Mouse (Mus musculus) MN1 (cell line): ENCODE results near the gene Oip5.
A peak's percentile ranks its signal among the peaks of the same experiment; 100 is the strongest.
"Not testable (repeated sequence)": the region's sequence is repeated elsewhere in the genome, so short reads cannot be mapped to it uniquely, and the experiment has no call there.

Source experiments
- DNase-seq: peaks from one replicate; pipeline ENCODE4 v3.0.0-alpha.2; 2016; ENCODE audit warnings: low spot score

Gene Oip5

DNA sequence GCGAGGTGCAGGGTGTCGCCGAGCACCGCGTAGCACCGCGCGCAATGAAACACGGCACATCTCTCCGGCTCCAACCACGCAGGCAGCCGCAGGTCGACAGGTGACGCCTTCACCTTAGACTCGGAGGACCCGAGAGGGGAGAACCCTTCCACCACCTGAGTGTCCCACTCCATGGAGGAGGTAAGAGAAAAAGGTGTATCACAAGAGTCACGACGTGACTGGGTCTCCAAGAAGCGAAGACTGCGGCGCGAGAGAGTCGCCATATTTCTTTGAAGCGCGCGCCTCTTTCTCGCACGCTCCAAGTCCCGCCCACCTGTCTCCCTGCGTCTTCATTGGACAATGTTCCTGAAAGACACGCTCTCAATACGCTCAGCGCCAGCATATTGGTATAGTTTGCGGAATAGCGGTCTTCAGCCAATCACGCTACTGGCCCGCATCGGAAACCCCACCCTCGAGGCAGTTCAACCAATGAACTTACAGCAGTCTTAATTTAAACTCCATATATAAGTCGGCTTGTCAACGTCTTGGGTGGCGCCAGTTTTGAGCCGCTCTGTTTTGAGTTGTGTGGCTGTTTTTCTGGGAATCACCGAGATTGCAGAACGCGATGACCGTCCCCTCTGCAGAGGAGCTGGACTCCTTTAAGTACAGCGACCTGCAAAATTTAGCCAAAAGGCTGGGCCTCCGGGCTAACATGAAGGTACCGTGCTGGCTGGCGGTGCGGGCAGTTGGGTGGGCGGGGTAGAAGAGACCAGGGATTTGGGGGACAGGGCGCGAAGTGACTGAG lies at the start of gene Oip5, which contains the start of gene Nusap1:
Oip5 (minus strand) TSS at position 271 of the 784 bp plus-strand sequence.
Nusap1 (plus strand) TSS at position 100 of the 784 bp plus-strand sequence.
- peak; percentile 97 for DNase-seq

DNA sequence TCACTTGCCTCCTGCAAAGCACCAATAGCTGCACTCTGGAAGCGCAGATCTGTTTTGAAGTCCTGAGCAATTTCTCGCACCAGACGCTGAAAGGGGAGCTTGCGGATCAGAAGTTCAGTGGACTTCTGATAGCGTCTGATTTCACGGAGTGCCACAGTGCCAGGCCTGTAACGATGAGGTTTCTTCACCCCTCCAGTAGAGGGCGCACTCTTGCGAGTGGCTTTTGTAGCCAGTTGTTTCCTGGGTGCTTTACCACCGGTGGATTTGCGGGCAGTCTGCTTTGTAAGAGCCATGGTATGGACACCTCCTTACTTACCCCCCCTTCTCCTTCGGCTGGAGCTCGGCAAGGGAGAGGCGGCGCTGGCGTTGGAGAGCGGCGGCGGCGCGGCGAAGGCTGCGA lies 47.5 kb upstream of the Oip5 start:
- not testable (repeated sequence) for DNase-seq

DNA sequence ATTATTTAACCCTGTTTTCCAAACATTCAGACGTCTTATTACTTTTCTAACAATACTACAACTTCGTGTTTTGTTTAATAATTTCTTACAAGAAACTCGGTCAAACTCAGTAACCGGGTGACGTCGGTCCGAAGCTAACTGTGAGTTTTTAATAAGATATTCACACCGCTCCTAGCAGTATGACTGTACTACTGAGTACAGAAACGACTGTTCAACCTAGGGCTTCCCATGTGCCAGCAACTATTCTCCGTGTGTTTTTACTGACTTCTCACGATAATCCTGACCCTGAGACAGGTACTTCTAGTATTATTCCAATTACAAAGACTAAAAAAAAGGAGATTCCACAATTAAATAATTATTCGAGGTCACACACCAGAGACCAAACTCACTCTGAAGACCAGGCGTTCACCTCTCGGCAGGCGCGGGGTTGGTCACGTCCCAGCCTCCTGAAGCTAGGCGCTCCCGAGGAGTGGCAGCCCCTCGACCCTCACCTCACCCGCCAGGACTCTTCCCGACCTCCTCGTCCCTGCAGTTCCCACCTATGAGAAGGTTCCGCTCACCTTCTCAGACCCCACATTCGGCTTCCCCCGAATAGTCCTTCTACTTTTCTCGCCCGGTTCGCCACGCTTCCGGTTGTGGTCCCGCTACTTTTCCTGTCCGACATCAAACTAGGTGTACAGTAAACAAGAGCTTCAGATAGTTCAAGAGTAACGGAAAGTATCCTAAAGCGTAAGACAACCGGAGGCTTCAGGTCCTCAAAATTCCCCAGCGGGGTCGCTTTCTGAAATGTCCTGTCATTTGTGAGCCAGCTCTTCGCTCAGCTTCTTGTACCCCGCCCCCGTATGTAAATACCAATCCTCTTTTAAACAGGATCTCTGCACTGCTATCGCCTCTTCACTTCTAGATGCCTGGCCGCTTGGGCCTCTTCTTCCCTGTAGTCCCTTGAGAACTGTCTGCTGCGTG lies 44.2 kb upstream of the Oip5 start, which contains the start of gene Ndufaf1:
Ndufaf1 (minus strand) TSS at position 608 of the 963 bp plus-strand sequence.
- peak; percentile 82 for DNase-seq

DNA sequence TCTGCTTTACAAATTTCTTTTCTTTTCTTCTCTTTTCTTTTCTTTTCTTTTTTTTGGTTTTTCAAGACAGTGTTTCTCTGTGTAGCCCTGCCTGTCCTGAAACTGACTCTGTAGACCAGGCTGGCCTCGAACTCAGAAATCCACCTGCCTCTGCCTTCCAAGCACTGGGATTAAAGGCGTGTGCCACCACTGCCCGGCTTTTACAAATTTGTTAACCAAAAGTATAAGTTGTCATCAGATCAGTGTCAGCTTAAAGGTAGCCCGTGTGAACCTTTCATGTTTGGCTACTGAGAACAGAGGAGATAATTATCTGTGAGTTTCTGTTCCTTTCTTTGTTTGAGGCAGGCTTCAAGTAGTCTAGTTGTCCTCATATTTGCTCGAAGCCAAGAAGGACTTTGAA lies 26.0 kb upstream of the Oip5 start:
- no peak for DNase-seq

DNA sequence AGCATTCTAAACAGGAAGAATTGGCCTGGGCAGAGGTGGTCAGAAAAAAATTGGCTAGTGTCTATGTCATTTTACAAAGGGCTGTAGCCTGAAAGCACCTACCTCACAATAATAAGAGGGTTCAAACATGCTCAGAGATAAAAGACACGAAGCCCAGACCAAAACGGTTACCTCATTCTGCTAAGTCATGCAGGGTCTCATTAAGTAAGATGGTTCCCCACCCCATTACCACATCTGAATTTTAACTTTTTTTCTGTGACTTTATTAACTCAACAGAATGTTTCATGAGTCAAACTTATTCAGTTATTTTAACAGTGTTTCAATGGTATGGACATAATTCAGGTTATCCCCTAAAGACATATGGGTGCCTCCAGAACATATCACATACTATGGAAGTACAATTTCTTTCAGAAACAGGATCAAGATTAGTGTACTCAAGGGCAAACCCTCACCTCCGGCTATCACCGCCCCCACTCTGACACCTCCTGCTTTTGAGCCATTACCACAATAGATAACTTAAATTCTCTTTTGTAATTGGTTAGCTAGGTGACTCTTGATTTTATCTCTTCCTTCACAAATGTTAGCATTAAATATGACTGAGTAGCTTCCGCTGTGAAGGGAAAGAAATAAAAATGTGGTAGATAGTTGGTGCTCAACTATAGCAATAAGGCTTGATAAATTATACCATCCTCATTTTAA lies 23.1 kb upstream of the Oip5 start:
- no peak for DNase-seq

DNA sequence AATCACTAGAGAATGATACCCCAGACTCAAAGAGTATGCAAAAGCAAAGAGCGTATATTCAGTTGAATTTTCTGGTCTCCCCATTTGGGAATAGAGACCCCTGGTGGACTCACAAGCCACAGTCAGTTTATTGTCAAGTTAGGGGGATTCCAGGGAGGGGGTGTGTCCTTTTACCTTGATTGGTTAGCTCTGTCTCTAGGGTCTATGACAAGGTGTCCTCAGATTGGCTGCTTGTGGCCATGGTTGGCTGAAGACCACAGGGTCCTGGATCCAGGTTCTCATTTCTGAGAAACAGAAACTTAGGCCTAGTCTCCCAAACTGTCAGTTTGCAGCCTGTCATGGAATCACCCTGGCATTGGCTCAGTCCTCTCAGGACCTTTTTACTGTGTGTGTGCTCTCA lies 18.5 kb upstream of the Oip5 start:
- no peak for DNase-seq

DNA sequence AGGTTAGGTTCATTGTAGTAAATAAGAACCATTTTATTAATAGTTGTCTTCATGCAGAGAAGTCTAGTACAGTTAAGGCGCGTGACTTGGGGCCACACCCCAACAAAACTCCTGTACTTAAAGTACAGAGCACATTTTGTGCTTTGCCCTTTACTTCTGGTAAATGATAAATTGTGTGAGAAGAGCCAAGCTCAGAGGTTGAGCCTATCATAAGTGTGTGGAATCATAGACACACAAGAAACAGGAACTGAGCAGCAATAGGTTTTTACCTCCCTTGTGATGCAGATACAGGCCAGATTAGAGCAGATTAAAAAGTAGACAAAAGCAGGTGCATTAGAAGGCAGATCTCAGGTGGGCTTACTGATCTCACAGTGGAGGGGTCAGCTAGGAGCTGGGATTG lies 3.0 kb upstream of the Oip5 start:
- DNase-seq, result no peak

DNA sequence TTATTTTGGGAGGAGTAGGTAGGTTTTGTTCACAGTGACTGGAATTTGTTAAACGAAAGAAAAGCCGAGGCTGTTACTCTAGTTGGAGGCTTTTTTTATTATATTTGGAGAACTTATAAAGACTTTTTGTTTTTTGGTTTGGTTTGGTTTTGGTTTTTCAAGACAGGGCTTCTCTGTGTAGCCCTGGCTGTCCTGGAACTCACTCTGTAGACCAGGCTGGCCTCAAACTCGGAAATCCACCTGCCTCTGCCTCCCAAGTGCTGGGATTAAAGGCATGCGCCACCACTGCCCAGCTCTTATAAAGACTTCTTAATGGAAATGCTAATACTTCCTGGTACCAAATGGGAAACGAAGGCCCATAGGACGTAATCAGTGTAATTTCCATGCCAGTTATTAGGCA lies 733 bp upstream of the Oip5 start:
- not testable (repeated sequence) for DNase-seq

DNA sequence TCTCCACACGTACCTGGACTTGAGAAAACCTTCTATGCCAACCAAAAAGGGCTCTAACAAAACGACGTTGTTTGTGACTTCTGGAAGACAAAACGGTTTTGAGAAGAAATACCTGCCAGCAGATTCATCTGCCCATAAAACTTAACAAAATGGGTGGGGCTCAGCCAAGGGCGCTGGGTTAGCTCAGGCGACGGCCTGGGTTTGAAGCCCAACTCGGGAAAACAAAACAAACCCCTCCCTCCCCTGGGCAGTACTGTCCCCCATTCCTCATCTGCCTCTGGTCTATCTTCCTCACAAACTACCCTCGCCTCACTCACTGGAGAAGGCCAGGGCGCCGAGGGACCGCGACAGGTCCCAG lies 449 bp downstream of the Oip5 start:
- DNase-seq, result peak; percentile 44

DNA sequence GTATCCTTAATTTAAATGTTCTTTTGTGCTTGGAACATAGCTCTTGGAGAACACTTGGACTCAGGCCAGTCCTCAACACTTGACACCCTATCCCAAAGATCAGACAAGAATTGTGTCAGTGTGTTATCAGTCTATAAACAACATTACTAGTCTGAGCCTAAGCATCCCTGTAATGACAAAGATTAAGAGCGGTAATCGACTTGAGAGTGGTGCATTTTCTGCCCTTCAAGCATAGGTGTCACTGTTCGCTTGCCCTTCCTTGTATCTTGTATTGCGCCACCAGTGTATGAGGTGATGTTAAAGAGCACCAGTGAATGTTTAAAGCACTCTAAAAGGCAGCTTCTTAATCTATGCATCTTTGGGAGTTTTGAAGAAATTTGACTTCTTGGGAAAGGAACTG lies 11.2 kb downstream of the Oip5 start:
- no peak for DNase-seq

DNA sequence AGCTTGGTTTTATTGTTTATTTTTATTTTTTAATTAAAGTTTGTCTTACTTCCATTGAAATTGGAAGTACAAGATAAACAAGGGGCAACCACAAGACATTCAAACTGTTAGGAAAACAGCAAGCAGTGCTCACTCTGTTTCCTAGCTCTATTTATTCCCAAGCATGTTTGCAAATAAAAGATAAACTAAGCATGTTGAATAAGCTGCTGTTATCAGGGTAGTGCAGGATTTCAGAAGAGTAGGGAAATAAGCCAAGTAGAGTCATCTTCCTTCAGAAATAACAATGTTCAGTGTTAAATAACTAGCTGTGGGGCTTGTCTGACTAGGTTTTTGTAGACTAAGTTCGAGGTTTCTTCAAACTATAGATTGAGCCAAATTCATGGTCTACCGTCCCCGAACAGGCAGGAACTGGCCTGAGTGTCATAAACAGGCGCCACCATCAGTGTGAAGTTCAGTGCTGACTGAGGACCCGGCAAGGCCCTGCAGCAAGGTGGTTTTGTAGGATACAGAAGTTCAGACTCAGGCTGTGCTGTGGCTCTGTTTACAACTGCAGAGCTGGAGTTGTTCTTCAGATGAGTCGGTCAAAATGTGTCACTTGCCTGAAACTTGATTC lies 12.8 kb downstream of the Oip5 start:
- DNase-seq, result no peak

DNA sequence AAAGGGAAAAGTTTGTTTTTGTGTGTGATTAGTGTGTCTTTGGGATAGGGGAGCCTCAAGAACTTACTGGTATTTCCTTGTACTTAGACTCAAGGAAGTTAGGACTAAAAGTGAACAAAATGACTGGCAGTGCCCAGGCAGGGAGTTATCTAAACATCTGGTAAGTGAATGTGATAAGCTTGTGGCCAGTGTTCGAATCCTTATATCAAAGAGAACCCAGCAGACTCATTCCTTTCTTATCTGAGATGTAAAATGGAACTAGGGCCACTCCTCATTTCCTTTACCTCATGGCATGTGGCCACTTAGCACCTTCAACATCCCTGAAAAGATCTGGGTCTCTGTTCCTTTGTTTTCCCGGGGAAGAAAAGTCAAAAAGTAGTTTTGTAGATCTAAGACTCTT lies 14.4 kb downstream of the Oip5 start:
- DNase-seq, result no peak

DNA sequence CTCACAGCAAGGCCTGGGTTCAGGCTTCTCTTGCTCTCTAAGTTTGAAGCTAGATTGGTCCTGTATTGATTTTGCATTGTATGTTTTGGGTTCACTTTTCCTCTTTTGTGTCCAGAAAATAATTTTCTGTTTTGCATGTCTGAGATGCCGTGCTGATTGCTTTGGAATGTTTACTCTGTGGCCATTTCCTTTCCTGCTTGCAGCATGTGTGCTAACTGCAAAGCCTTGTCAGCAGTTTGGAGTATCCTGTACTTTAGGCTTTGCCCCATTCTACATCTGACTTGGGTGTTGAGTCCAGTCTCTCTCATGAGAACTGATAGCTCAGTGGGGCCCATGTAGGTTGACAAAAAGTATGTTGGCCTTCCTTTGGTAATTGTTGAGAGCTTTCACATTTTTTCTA lies 15.8 kb downstream of the Oip5 start:
- no peak for DNase-seq

DNA sequence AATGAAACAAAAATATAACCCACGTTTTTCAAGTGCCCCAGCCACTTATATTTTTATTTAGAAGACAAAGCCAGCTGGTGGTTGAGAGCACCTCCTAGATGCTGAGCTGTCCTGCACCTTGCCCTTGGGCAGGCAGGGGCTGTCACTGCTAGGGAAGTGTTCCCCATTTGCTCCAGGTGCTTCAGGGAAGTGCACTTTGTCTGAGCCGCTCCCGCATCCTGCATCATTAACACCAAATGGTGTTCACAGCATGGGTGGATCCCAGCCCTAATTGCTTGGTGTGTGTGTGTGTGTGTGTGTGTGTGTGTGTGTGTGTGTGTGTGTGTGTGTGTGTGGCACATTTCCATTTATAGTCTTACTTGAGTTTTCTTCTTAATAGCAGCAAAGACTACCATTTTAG lies 16.7 kb downstream of the Oip5 start:
- DNase-seq, result not testable (repeated sequence)

DNA sequence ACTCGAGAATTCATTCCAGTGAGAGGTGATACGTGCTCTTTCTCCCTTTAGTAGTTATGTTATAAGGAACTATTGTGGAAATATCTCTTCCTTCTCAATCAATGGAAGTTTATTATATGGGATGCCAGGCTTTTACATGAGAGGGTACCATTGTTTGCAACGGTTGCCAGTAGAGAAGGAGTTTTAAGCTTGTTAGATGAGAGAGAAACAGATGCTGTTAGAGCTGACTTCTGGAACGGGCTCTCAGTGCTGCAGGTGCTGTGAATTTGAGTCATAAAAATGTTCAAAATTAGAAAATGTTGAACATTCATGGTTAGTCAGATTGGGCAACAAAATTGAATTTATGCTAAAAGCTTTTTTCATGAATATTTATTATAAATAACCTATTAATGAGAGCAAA lies 17.2 kb downstream of the Oip5 start:
- no peak for DNase-seq

DNA sequence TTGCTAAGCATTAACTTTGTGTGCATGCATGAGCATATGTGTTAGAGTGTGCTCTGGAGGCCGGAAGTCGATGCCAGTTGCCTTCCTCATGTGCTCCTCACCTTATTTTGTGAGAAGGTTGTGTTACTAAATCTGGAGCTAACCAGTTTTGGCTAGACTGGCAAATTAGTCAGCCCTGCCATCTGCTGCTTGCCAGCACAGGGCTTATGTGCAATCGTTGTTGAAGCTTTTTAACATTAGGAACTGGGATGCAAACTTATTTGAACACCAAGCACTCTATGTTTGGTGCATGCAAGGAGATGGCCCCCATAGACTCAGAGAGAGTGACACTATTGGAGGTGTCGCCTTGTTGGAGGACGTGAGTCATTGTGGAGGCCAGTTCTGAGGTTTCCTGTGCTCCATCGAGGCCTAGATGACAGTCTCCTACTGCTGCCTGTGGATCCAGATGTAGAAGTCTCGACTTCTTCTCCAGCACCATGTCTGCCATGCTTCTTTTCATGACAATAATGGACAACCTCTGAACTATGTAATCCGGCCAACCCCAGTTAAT lies 21.4 kb downstream of the Oip5 start:
- peak; percentile 16 for DNase-seq

DNA sequence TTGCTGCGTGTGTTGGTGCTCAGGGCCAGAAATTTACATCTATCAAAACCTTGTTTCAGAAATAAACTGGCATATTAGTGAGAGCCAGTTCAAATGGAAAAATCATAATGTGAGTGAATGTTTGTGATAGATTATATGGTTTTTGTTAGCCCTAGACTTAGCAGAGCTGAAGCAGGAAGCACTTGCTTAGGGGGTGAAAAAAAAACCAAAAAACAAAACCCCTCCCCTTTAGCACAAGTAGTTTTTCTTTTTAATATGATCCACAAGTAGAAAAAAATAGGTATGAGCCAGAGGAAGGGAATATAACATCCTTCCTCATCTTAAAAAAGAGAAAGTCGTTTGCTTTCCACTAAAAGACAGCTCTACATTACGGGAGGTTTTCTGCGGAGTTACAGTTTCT lies 23.0 kb downstream of the Oip5 start:
- no peak for DNase-seq

DNA sequence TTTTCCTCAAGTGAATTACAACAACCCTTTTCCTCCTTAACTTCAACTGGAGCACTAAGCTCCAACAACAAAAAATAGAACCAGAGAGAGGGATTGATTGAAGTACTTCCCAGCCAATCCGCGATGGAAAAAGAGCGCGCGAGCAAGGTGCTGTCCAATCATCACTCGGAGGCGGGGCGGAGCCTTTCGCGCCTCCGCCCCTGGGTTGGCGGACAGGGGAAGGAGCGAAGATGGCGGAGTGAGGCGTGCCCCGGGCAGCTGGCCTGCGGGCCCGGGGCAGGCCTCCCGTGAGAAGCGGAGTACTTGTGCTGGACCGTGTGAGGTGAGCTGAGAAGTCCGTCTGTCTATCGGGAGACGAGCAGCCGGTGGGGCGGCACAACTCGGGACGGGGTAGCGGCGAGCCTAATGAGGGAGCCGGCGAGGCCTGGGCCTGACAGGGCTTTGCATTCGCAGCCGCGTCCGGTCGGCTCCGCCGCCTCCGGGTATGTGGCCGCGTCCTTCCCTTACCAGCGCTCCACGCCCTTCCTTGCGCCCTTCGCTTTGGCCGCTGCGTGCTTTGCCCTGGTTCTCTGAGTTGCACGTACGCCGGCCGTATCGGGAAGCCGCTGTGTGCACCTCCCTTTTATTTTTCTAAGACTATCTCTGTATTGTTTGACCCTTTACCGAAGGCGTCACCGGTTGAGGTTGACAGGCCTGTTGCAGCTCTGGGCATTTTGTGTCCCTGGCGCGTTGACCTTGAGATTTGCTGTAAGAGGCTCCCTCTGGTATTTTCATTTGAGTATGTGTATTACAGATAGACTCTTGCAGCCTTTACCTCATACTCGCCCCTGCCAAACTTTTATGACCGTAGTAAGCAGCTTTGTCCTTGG lies 23.9 kb downstream of the Oip5 start:
- DNase-seq, result peak; percentile 98

DNA sequence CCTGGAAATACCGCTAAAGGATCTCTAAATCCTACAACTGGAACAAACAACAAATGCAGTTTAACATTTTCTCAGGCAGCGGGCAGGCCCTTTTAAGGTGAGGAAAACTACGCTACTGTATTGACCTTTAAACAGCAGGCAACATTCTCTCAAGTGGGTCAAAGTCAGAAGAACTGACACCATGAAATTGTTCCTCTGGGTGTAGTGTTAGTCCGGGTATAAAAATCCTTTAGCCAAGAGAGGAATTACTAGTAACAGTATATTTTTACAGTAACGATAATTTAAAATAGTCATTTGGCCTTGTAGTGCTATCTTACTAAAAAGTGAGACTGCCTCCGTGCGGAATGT lies 24.5 kb downstream of the Oip5 start:
- DNase-seq, result no peak

DNA sequence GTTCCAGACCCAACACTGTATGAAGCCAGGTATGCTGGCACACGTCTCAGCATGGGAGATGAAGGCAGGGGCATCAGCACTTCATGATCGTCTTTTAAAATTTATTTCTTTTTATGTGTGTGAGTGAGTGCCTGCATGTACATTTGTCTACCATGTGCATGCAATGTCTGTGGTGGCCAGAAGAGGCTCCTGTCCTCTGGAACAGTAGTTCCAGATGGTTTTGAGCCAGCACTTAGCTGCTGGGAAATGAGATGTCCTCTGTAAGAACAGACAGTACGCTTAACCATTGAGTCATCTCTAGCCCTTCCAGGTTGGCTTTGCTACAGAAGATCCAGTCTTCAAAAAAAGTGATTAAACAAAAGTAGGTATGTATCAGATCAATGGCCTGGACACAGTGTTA lies 27.0 kb downstream of the Oip5 start:
- no peak for DNase-seq

DNA sequence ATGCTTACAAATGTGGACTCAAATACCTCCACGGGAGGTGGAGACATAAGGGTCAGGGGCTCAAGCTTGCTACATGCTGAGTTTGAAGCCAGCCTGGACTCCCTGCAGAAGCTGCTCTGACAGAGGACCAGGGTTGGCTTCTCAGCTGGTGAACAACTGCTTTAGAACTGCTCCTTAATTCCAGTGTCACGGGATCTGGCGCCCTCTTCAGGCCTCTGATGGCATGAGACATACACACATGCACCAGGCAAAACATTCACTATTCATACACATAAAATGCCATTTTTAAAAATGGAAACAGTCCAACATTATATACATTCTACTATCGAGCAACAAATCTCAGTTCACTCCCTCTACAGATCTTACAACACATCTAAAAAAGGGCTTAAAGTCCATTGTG lies 30.9 kb downstream of the Oip5 start:
- peak; percentile 30 for DNase-seq
